Mouse (Mus musculus): ENCODE measurements around the gene Slc4a11. TPM values are rescaled to one million over a fixed set of nuclear protein-coding genes. Genes with fewer than 3 reads are reported as not detected.

Gene Slc4a11
- polyA plus RNA-seq, 1 experiment: 0.62 TPM

DNA sequence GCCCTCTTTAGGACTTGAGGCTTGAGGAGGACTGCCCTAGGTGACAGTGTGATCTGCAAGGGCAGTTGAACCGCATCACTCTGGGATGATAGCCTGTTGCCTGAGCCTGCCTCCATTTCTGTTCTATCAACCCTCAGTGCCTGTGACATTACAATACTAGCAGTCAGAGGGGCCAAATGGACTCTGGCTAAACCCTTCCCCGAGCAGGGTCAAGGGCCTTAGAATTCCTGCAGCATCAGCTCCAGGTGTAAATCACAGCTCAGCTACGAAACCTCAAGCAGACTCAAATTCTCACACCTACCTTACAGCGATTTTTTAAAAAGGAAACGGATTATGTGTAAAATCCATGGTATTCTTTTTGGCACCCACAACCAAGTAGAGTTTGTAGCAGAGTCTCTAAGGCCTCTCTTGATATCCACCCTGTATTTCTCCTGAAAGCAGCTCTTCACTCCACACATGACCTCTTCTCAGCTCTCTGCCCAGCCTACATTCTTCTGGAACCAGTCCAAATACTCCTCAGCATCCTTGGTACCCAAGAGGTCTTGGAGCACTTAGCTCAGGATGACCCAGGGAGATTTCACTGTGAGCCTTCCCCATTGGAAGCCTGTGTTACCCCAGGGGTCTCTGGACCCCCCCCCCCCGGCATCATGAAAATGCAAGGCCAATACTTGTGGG is 55.8 kb downstream of the Slc4a11 start:
- TF ChIP-seq CTCF (IDR thresholded peaks at IDR 0.05; ENCODE audit: borderline replicate concordance, insufficient read depth, low read depth, low read length) (no peak), POLR2A (IDR thresholded peaks at IDR 0.05; ENCODE audit: borderline replicate concordance, insufficient read depth, low read length) (no peak)
- Histone ChIP-seq H3K27ac (ENCODE audit: insufficient read depth, low read length) (peak overlapping the region; percentile 80), H3K4me3 (replicated peaks; ENCODE audit: insufficient read depth, low read depth, low read length) (peak overlapping the region; percentile 73), H3K27me3 (ENCODE audit: control insufficient read depth, insufficient read depth, low read length) (no peaks in the 10 kb centered on the region), H3K4me1 (ENCODE audit: control insufficient read depth, insufficient read depth, low read length) (peaks cover 18% of the 10 kb centered on the region)
- WGBS: 35% methylated on average over 6 of the region's 6 CpGs
- DNase-seq: peak in 1 of 2 experiments; percentile 28

- no peak for DNase-seq
- H3K4me1 ChIP-seq (ENCODE audit: control insufficient read depth, insufficient read depth, low read length): peaks cover 34% of the 10 kb centered on the region
- no peak overlapping the region for H3K4me3 ChIP-seq (replicated peaks; ENCODE audit: insufficient read depth, low read depth, low read length)
- H3K27ac ChIP-seq (ENCODE audit: insufficient read depth, low read length): 0 out of 2 replicates have a peak overlapping the region, but pooled peaks have one; percentile 16
- 54% methylated on average over 6 of the region's 6 CpGs for WGBS
- no peak for TF ChIP-seq POLR2A (IDR thresholded peaks at IDR 0.05; ENCODE audit: borderline replicate concordance, insufficient read depth, low read length)
- no peak for TF ChIP-seq CTCF (IDR thresholded peaks at IDR 0.05; ENCODE audit: borderline replicate concordance, insufficient read depth, low read depth, low read length)
- no peaks in the 10 kb centered on the region for H3K27me3 ChIP-seq (ENCODE audit: control insufficient read depth, insufficient read depth, low read length)
These were observed 58.0 kb downstream of the Slc4a11 start for GRCm38 (mm10) chr2:130639276-130639675.

- DNase-seq: no peak
- TF ChIP-seq POLR2A (IDR thresholded peaks at IDR 0.05; ENCODE audit: borderline replicate concordance, insufficient read depth, low read length): no peak
- no peak for TF ChIP-seq CTCF (IDR thresholded peaks at IDR 0.05; ENCODE audit: borderline replicate concordance, insufficient read depth, low read depth, low read length)
- H3K4me3 ChIP-seq (replicated peaks; ENCODE audit: insufficient read depth, low read depth, low read length): no peak overlapping the region
- peaks cover 43% of the 10 kb centered on the region for H3K4me1 ChIP-seq (ENCODE audit: control insufficient read depth, insufficient read depth, low read length)
- H3K27me3 ChIP-seq (ENCODE audit: control insufficient read depth, insufficient read depth, low read length): no peaks in the 10 kb centered on the region
- WGBS: 45% methylated on average over 16 of the region's 16 CpGs
- H3K27ac ChIP-seq (ENCODE audit: insufficient read depth, low read length): no peak overlapping the region
These were observed 59.2 kb downstream of the Slc4a11 start for GRCm38 (mm10) chr2:130638101-130638611.

- 48% methylated on average over 21 of the region's 21 CpGs for WGBS
- Histone ChIP-seq H3K27ac (ENCODE audit: insufficient read depth, low read length) (peak overlapping the region; percentile 9; the same call in 1 of the 2 replicates), H3K4me1 (ENCODE audit: control insufficient read depth, insufficient read depth, low read length) (peaks cover 46% of the 10 kb centered on the region), H3K4me3 (replicated peaks; ENCODE audit: insufficient read depth, low read depth, low read length) (no peak overlapping the region), H3K27me3 (ENCODE audit: control insufficient read depth, insufficient read depth, low read length) (no peaks in the 10 kb centered on the region)
- DNase-seq: no peak
- no peak for TF ChIP-seq POLR2A (IDR thresholded peaks at IDR 0.05; ENCODE audit: borderline replicate concordance, insufficient read depth, low read length)
- TF ChIP-seq CTCF (IDR thresholded peaks at IDR 0.05; ENCODE audit: borderline replicate concordance, insufficient read depth, low read depth, low read length): no peak
These were observed 61.5 kb downstream of the Slc4a11 start for GRCm38 (mm10) chr2:130635847-130636246.

DNA sequence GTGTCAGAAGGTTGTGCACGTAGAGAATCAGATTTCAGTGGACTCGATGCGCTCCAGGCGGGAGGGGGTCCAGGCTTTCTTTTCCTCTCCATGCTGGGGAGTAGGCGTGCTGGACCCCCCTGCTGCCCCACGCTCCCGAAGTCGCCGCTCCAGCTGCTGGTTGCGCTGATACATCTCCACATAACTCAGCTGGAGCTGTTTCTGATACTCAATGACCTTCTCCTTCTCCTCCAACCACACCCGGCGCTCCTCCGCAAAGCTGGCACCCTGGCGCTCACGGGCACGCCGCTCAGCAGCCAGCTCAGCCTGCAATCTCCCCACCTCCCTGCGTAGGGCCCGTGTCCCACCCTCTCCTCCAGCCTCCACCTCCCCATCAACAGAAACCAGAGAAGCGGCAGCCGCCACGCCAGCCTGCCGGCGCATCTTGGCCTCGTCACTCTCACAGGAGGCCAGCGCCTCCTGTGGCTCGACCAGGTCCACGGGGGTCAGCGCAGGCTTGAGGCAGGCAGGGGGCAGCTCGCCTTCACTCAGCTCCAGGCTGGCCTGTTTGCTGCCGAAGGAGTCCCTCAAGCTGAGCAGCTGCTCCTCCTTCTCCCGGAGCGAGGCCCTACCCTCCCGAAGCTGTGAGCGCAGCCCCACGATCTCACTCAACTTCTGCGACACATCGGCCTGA is 62.4 kb downstream of the Slc4a11 start:
- H3K27ac ChIP-seq (ENCODE audit: insufficient read depth, low read length): peak overlapping the region; percentile 85
- no peaks in the 10 kb centered on the region for H3K27me3 ChIP-seq (ENCODE audit: control insufficient read depth, insufficient read depth, low read length)
- H3K4me3 ChIP-seq (replicated peaks; ENCODE audit: insufficient read depth, low read depth, low read length): peak overlapping the region; percentile 27
- TF ChIP-seq CTCF (IDR thresholded peaks at IDR 0.05; ENCODE audit: borderline replicate concordance, insufficient read depth, low read depth, low read length) (no peak), POLR2A (IDR thresholded peaks at IDR 0.05; ENCODE audit: borderline replicate concordance, insufficient read depth, low read length) (no peak)
- 8% methylated on average over 38 of the region's 38 CpGs for WGBS
- peak; percentile 59 to 70 for DNase-seq
- peaks cover 42% of the 10 kb centered on the region for H3K4me1 ChIP-seq (ENCODE audit: control insufficient read depth, insufficient read depth, low read length)

Other genes starting within 250 kb of the Slc4a11 start
- 157 and 159 TPM in 2 replicates for gene Ptpra, start 247.2 kb downstream of the Slc4a11 start, polyA plus RNA-seq (2012; rRNA removed)
- gene Mrps26, start 133.8 kb downstream of the Slc4a11 start, polyA plus RNA-seq (2012; rRNA removed): 95.6 and 95.9 TPM in 2 replicates
- gene Oxt, start 121.3 kb downstream of the Slc4a11 start, polyA plus RNA-seq (2012; rRNA removed): 0.33 and 0.67 TPM in 2 replicates
- gene Avp, start 115.0 kb downstream of the Slc4a11 start, polyA plus RNA-seq (2012; rRNA removed): not detected in 2 replicates
- gene Fastkd5, start 67.5 kb downstream of the Slc4a11 start, polyA plus RNA-seq (2012; rRNA removed): 5.4 and 5.7 TPM in 2 replicates
- 9.6 and 9.8 TPM in 2 replicates for gene Ubox5, start 67.5 kb downstream of the Slc4a11 start, polyA plus RNA-seq (2012; rRNA removed)
- gene Lzts3, start 54.7 kb downstream of the Slc4a11 start, polyA plus RNA-seq (2012; rRNA removed): 89.4 and 94.9 TPM in 2 replicates
- 98.5 and 109 TPM in 2 replicates for gene Ddrgk1, start 32.9 kb downstream of the Slc4a11 start, polyA plus RNA-seq (2012; rRNA removed)
- gene Itpa, start 29.9 kb downstream of the Slc4a11 start, polyA plus RNA-seq (2012; rRNA removed): 50.7 and 57.9 TPM in 2 replicates
- gene 4930402H24Rik, start 208.9 kb upstream of the Slc4a11 start, polyA plus RNA-seq (2012; rRNA removed): 64.9 and 71.1 TPM in 2 replicates
- 48.2 and 50.2 TPM in 2 replicates for gene Atrn, start 209.0 kb upstream of the Slc4a11 start, polyA plus RNA-seq (2012; rRNA removed)